Mouse (Mus musculus) hindbrain, embryonic 15.5 days (tissue): Measurements from ENCODE around the gene Inpp5k. TPM values are rescaled to one million over a fixed set of nuclear protein-coding genes. Genes with fewer than 3 reads are reported as not detected.
"Not testable (repeated sequence)": the region's sequence is repeated elsewhere in the genome, so short reads cannot be mapped to it uniquely, and the experiment has no call there.

Experiments used
- ATAC-seq: fragments of 200-750 bp; cut with Nextera tagmentation; 2 replicates; pipeline ENCODE4 v1.8.0; 2017; ENCODE audit warnings: low read depth, moderate number of reproducible peaks, moderate TSS enrichment; ENCODE audit not compliant: low FRiP score
- H3K27ac ChIP-seq: fragments of 300-500 bp; sonication (generic); replicated peaks from 2 replicates; pipeline ENCODE4 v1.5.1; 2015; ENCODE audit warnings: mild to moderate bottlenecking, inconsistent platforms
- H3K27me3 ChIP-seq: fragments of 300-500 bp; sonication (generic); 2 replicates; pipeline ENCODE4 v1.6.1; 2015; ENCODE audit warnings: control low read depth, inconsistent platforms
- H3K36me3 ChIP-seq: fragments of 300-500 bp; sonication (generic); 2 replicates; pipeline ENCODE4 v1.6.1; 2015; ENCODE audit warnings: control low read depth, inconsistent platforms
- H3K4me1 ChIP-seq: fragments of 300-500 bp; sonication (generic); replicated peaks from 2 replicates; pipeline ENCODE4 v1.6.1; 2015; ENCODE audit warnings: control low read depth, inconsistent platforms
- H3K4me2 ChIP-seq: fragments of 300-500 bp; sonication (generic); 2 replicates; pipeline ENCODE4 v1.6.1; 2015; ENCODE audit warnings: moderate library complexity, mild to moderate bottlenecking, inconsistent platforms
- H3K4me3 ChIP-seq: fragments of 300-500 bp; sonication (generic); 2 replicates; pipeline ENCODE4 v1.5.1; 2015; ENCODE audit warnings: mild to moderate bottlenecking, inconsistent platforms
- H3K9ac ChIP-seq: fragments of 300-500 bp; sonication (generic); 2 replicates; pipeline ENCODE4 v1.6.1; 2015; ENCODE audit warnings: inconsistent platforms
- H3K9me3 ChIP-seq: fragments of 300-500 bp; sonication (generic); 2 replicates; pipeline ENCODE4 v1.6.1; 2016; ENCODE audit warnings: control low read depth, inconsistent platforms
- WGBS: fragments of 180-500 bp; shearing (Covaris S2); methylation state at CpG from one replicate; pipeline ENCODE4 v1.1.7; 2015; 5-methylcytosine and 5-hydroxymethylcytosine counted together
- polyA plus RNA-seq: library from polyadenylated mRNA; unstranded; fragments of >200 nt; fragmentation: Nextera tagmentation; extraction: Ambion mirVana; gene quantifications from 2 replicates; pipeline ENCODE4 v1.2.1, GENCODE M21; 2015

The Inpp5k gene
- polyA plus RNA-seq, 1 experiment from 2014 or later = 38.8 TPM

DNA sequence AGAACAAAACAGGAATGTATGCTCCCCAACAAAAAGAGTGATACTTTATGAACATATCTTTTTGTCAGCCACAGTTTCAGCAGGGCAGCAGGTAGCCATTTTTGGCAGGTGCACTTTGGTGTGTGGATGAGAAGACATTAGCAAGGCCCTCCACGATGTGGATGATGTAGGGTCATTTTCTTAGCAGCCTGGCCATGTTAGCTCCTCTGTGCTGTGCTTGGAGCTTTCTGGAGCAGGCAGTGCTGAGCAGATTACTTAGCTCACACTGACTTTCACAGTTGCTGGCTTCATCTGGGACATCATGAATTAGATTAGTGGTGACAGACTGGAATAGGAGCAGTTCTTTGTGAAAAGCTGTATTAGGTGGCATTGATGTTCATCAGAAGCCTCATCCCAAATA, 59.2 kb downstream of the Inpp5k start:
- no peak overlapping the region for H3K27ac ChIP-seq
- 90% methylated on average over 1 of the region's 1 CpGs for WGBS
- H3K27me3 ChIP-seq = no peaks in the 10 kb centered on the region
- H3K9me3 ChIP-seq = no peaks in the 10 kb centered on the region
- peaks cover 30% of the 10 kb centered on the region for H3K36me3 ChIP-seq
- no peak overlapping the region for H3K4me2 ChIP-seq
- 0 out of 2 replicates have a peak, but pooled peaks cover 4% of the 10 kb centered on the region for H3K4me1 ChIP-seq
- H3K9ac ChIP-seq = no peak overlapping the region
- H3K4me3 ChIP-seq = no peak overlapping the region
- ATAC-seq = no peak

- no peaks in the 10 kb centered on the region for H3K27me3 ChIP-seq
- H3K9ac ChIP-seq = no peak overlapping the region
- 0 out of 2 replicates have a peak, but pooled peaks cover 2% of the 10 kb centered on the region for H3K4me1 ChIP-seq
- no peak overlapping the region for H3K4me2 ChIP-seq
- ATAC-seq = no peak
- H3K36me3 ChIP-seq = peaks cover 33% of the 10 kb centered on the region
- H3K9me3 ChIP-seq = no peaks in the 10 kb centered on the region
- H3K27ac ChIP-seq = no peak overlapping the region
- H3K4me3 ChIP-seq = no peak overlapping the region
Measured at GRCm38 (mm10) chr11:75691047-75691446, 60.3 kb downstream of the Inpp5k start.

DNA sequence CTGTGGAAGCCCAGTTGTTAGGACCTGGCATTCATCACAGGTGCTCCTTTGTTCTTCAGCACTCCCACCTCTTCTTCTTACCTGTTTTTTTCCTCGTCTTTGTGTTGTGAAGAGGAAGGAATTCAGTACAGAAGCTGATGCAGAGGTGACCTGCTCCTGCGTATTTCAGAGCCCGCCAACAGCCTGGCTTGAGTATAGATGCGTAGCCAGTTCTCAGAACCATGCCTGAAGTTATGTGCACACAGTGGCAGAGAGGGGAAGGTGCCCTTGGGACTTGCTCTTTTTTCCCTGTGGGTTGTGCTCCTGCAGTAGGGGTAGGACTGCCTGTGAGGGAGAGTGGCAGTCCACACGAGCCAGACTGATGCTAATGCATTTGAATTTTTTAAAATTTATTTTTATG, 62.8 kb downstream of the Inpp5k start:
- Histone ChIP-seq H3K27ac (no peak overlapping the region), H3K27me3 (no peaks in the 10 kb centered on the region), H3K36me3 (peaks cover 54% of the 10 kb centered on the region), H3K4me2 (no peak overlapping the region), H3K4me3 (no peak overlapping the region), H3K9me3 (no peaks in the 10 kb centered on the region), H3K4me1 (no peaks in the 10 kb centered on the region), H3K9ac (no peak overlapping the region)
- WGBS = 92% methylated on average over 5 of the region's 5 CpGs
- no peak for ATAC-seq

DNA sequence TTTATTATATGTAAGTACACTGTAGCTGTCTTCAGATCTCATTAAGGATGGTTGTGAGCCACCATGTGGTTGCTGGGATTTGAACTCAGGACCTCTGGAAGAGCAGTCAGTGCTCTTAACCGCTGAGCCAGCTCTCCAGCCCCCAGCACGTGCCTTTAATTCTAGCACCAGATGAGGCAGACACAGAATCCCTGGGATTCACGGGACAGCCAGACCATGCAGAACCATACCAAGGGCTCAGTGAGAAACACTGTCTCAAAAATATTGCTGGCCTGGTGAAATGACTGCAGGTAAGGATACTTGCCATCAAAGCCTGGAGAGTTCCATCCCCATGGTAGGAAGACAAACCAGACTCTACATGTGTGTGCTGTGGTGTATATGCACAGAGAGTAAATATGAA, 66.7 kb downstream of the Inpp5k start:
- H3K9ac ChIP-seq, H3K4me2 ChIP-seq, ATAC-seq, H3K4me1 ChIP-seq, H3K27ac ChIP-seq, H3K9me3 ChIP-seq, H3K27me3 ChIP-seq, H3K4me3 ChIP-seq: not testable (repeated sequence)
- 93% methylated on average over 3 of the region's 3 CpGs for WGBS
- peaks cover 74% of the 10 kb centered on the region for H3K36me3 ChIP-seq

Other genes with a start within 250 kb of the Inpp5k start
- 42.6 and 44.6 TPM in 2 replicates for gene Serpinf1, start 208.3 kb upstream of the Inpp5k start, polyA plus RNA-seq
- gene Serpinf2, start 191.4 kb upstream of the Inpp5k start, polyA plus RNA-seq = 0.26 TPM in 1 of 2 replicates, not detected in the other
- gene Wdr81, start 176.3 kb upstream of the Inpp5k start, polyA plus RNA-seq = 7.6 and 7.9 TPM in 2 replicates
- 2.8 and 3.1 TPM in 2 replicates for gene Tlcd2, start 169.3 kb upstream of the Inpp5k start, polyA plus RNA-seq
- gene Prpf8, start 144.2 kb upstream of the Inpp5k start, polyA plus RNA-seq = 51.2 and 54.6 TPM in 2 replicates
- gene Rilp, start 120.9 kb upstream of the Inpp5k start, polyA plus RNA-seq = 2.7 and 3.1 TPM in 2 replicates
- gene Scarf1, start 117.4 kb upstream of the Inpp5k start, polyA plus RNA-seq = 4.0 and 4.5 TPM in 2 replicates
- 15.2 and 17.6 TPM in 2 replicates for gene Slc43a2, start 99.3 kb upstream of the Inpp5k start, polyA plus RNA-seq
- 120 and 124 TPM in 2 replicates for gene Pitpna, start 42.9 kb upstream of the Inpp5k start, polyA plus RNA-seq
- 11.6 and 12.6 TPM in 2 replicates for gene Myo1c, start 19.5 kb downstream of the Inpp5k start, polyA plus RNA-seq
- gene Crk, start 48.3 kb downstream of the Inpp5k start, polyA plus RNA-seq = 109 TPM in 2 replicates
- gene Ywhae, start 101.9 kb downstream of the Inpp5k start, polyA plus RNA-seq = 1,343 and 1,395 TPM in 2 replicates
- 3.2 and 3.4 TPM in 2 replicates for gene Doc2b, start 165.1 kb downstream of the Inpp5k start, polyA plus RNA-seq